Mouse (Mus musculus) erythroblast, embryonic 14.5 days (primary cell): ENCODE results near the gene Nol12.

ENCODE experiments used
- GATA1 ChIP-seq: IDR thresholded peaks from 2 replicates; pipeline ENCODE4 v1.6.1; 2012; ENCODE audit warnings: low read length, inconsistent platforms, mixed read lengths
- TAL1 ChIP-seq: IDR thresholded peaks from 3 replicates; pipeline ENCODE4 v1.6.1; 2012; ENCODE audit warnings: low read length, inconsistent platforms, mixed read lengths

GRCm38 (mm10) chr15:78895741-78896140 lies 39.0 kb upstream of the Nol12 start:
- TF ChIP-seq GATA1 (no peak), TAL1 (no peak)
